Comparison of ENCODE assay signal across 8 mouse cellular contexts in the genomic region with DNA sequence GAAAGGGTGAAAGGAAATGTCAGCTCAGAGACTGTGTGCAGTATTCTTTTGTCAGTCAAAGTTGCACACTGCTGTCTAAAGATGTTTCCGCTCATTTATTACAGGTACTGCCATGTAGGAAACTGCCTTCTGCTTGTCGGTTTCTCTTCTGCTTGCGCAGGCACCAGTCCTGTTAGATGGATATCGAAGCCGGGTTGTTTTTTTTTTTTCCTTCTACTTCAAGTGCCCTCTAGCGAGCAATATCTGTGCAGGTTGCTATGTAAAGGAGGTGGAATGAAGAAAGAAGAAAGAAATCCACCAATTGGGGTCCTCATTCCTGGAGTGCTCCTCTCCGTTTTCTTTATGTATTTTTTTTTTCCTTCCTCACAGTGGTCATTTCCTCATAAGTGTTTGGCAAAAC. TPM values are rescaled to one million over a fixed set of nuclear protein-coding genes. Genes with fewer than 3 reads are reported as not detected.
DNase-seq lines count a peak whose midpoint lies in the region; ATAC-seq and TF ChIP-seq lines count a peak whose summit lies in the region.

No protein-coding gene starts in this region.

- no peaks in the 10 kb centered on the region for H3K9me3 ChIP-seq in midbrain, embryonic 14.5 days (ENCODE audit: control insufficient read depth, low read length)

- no peaks in the 10 kb centered on the region for H3K36me3 ChIP-seq in midbrain, embryonic 14.5 days (ENCODE audit: control insufficient read depth, insufficient read depth, low read length)
- H3K36me3 ChIP-seq in thymus, adult 2 months (ENCODE audit: control insufficient read depth, insufficient read depth, low read length), result no peaks in the 10 kb centered on the region

- peak; percentile 16 for DNase-seq in layer of hippocampus, adult 9-11 months
- DNase-seq in layer of hippocampus, postnatal 36 days, result no peak
- peak; percentile 40 for DNase-seq in embryo, embryonic 10.5 days (ENCODE audit: low spot score)
- peak; percentile 81 for DNase-seq in midbrain, embryonic 14.5 days
- no peak for DNase-seq in adrenal gland, adult 18-20 months (ENCODE audit: low spot score in 2 of 2)
- DNase-seq in thymus, adult 2 months, result no peak
- no peak for DNase-seq in thymus, postnatal 14 days

- peaks cover 14% of the 10 kb centered on the region; the same call in 1 of the 2 replicates for H3K4me1 ChIP-seq in midbrain, embryonic 14.5 days (ENCODE audit: control insufficient read depth, insufficient read depth, low read length)
- no peaks in the 10 kb centered on the region for H3K4me1 ChIP-seq in thymus, adult 2 months (replicated peaks; ENCODE audit: control insufficient read depth, insufficient read depth, low read length)

- no peak for TF ChIP-seq CTCF in thymus, adult 2 months (IDR thresholded peaks at IDR 0.05; ENCODE audit: borderline replicate concordance, control insufficient read depth, extremely low read depth, insufficient read depth, low read length, poor library complexity)

- TF ChIP-seq POLR2A in thymus, adult 2 months (IDR thresholded peaks at IDR 0.05; ENCODE audit: control insufficient read depth, extremely low read depth, insufficient read depth, low read length, poor library complexity), result no peak

- no peak overlapping the region for H3K9ac ChIP-seq in midbrain, embryonic 14.5 days (replicated peaks; ENCODE audit: low read length)

- H3K27ac ChIP-seq in midbrain, embryonic 14.5 days (replicated peaks; ENCODE audit: low read depth, low read length), result no peak overlapping the region
- H3K27ac ChIP-seq in thymus, adult 2 months (ENCODE audit: control insufficient read depth, insufficient read depth, low read length), result no peak overlapping the region

- WGBS in midbrain, embryonic 14.5 days, result 9% methylated on average over 7 of the region's 7 CpGs
- 36% methylated on average over 7 of the region's 7 CpGs for WGBS in thymus, adult 2 months

- peak overlapping the region; percentile 48 for H3K4me2 ChIP-seq in midbrain, embryonic 14.5 days (ENCODE audit: low read length)

- ATAC-seq in cerebellum, adult (ENCODE audit: insufficient number of reproducible peaks, low FRiP score, low TSS enrichment), result peak; percentile 77
- no peak for ATAC-seq in midbrain, embryonic 14.5 days (ENCODE audit: low FRiP score, low TSS enrichment)

- no peak overlapping the region for H3K4me3 ChIP-seq in midbrain, embryonic 14.5 days (replicated peaks; ENCODE audit: low read depth, low read length)
- H3K4me3 ChIP-seq in thymus, adult 2 months (ENCODE audit: control insufficient read depth, insufficient read depth, low read length), result no peak overlapping the region

- H3K27me3 ChIP-seq in midbrain, embryonic 14.5 days (ENCODE audit: control insufficient read depth, insufficient read depth, low read length), result no peaks in the 10 kb centered on the region
- H3K27me3 ChIP-seq in thymus, adult 2 months (ENCODE audit: control insufficient read depth, insufficient read depth, low read length), result no peaks in the 10 kb centered on the region

RNA-seq across cellular contexts. Expression of a gene that starts 5.2 kb away (rescaled TPM):
- total RNA-seq in layer of hippocampus, postnatal 36 days (2021), result 10 to 100 TPM; 86.1 to 89.0 TPM
- polyA plus RNA-seq in midbrain, embryonic 14.5 days (2014; fragmentation: Nextera tagmentation; extraction: Ambion mirVana), result 48.1 and 60.4 TPM in 2 replicates
- total RNA-seq in adrenal gland, adult 18-20 months (2021), result not detected
- polyA plus RNA-seq in thymus, adult 2 months (2012; rRNA removed), result 0.22 and 0.23 TPM in 2 replicates

Comparison
In these comparisons a context has a peak if more than half of its experiments do, and no peak if none do; other contexts are left out.
1. DNase-seq: peak in layer of hippocampus, adult 9-11 months (single experiment), embryo, embryonic 10.5 days (single experiment) and midbrain, embryonic 14.5 days (single experiment); none in layer of hippocampus, postnatal 36 days (0 of 2), adrenal gland, adult 18-20 months (0 of 2), thymus, adult 2 months (single experiment) and thymus, postnatal 14 days (single experiment).
2. RNA of a gene that starts 5.2 kb away (total RNA-seq): 86.1 to 89.0 TPM in layer of hippocampus, postnatal 36 days; not detected in adrenal gland, adult 18-20 months; every median in the first group is over 10 times any median in the second.